Mouse (Mus musculus) G1E (cell line): Measurements from ENCODE around the gene Slc22a13.

ENCODE experiments used
- CTCF ChIP-seq: IDR thresholded peaks from 2 replicates; pipeline ENCODE4 v1.5.1; 2012; ENCODE audit warnings: low read depth, low read length, inconsistent platforms, mixed read lengths
- GATA1 ChIP-seq: IDR thresholded peaks from 2 replicates; pipeline ENCODE4 v1.6.1; 2012; ENCODE audit warnings: borderline replicate concordance, low read length, inconsistent platforms, mixed read lengths
- GATA2 ChIP-seq: IDR thresholded peaks from 2 replicates; pipeline ENCODE4 v1.6.1; 2012; ENCODE audit warnings: low read depth, low read length, inconsistent platforms, borderline replicate concordance
- POLR2AphosphoS5 ChIP-seq: IDR thresholded peaks from 2 replicates; pipeline ENCODE4 v1.6.1; 2012; ENCODE audit warnings: low read depth, low read length, inconsistent platforms; ENCODE audit not compliant: insufficient replicate concordance

- TF ChIP-seq CTCF (no peak), POLR2AphosphoS5 (no peak), GATA1 (no peak), GATA2 (no peak)
Observed at GRCm38 (mm10) chr9:119206666-119207065, 2.2 kb downstream of the Slc22a13 start.
